Mouse (Mus musculus): ENCODE measurements around the gene Tent4a. TPM values are rescaled to one million over a fixed set of nuclear protein-coding genes. Genes with fewer than 3 reads are reported as not detected.
A peak's percentile ranks its signal among the peaks of the same experiment; 100 is the strongest.

The Tent4a gene
- polyA plus RNA-seq, 1 experiment from 2014 or later = 5.0 TPM

DNA sequence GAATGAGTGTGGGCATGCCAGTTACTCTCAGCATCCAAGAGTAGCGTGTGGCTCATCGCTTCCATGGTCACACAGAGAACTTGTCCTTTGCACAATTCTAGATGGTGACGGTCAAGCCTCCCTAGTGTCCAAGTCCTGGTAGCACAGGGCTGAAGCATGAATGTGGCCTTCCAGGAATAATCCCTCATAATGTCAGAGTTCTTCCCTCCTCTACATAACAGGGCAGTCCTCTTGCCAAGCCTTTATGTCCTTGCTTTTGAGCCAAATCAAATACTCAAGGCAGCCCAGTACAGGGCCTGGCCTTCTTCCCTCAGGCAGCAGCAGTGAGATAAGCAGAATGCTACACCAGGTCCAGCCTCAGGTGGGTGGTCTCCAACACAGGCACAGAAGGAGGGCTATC, 26.8 kb downstream of the Tent4a start:
- 90% methylated on average over 3 of the region's 3 CpGs for WGBS
- H3K27ac ChIP-seq (ENCODE audit: low read length) = no peak overlapping the region
- no peak overlapping the region for H3K9ac ChIP-seq (replicated peaks; ENCODE audit: low read length)
- no peak overlapping the region for H3K4me2 ChIP-seq (replicated peaks; ENCODE audit: low read depth, low read length)
- no peak overlapping the region for H3K4me3 ChIP-seq (ENCODE audit: low read length)
- no peaks in the 10 kb centered on the region for H3K9me3 ChIP-seq (ENCODE audit: low read length)
- no peak for ATAC-seq (ENCODE audit: low FRiP score, low TSS enrichment)
- peaks cover 70% of the 10 kb centered on the region for H3K36me3 ChIP-seq (ENCODE audit: insufficient read depth, low read length)
- H3K4me1 ChIP-seq (ENCODE audit: insufficient read depth, low read length) = no peaks in the 10 kb centered on the region
- H3K27me3 ChIP-seq (ENCODE audit: insufficient read depth, low read length) = no peaks in the 10 kb centered on the region

DNA sequence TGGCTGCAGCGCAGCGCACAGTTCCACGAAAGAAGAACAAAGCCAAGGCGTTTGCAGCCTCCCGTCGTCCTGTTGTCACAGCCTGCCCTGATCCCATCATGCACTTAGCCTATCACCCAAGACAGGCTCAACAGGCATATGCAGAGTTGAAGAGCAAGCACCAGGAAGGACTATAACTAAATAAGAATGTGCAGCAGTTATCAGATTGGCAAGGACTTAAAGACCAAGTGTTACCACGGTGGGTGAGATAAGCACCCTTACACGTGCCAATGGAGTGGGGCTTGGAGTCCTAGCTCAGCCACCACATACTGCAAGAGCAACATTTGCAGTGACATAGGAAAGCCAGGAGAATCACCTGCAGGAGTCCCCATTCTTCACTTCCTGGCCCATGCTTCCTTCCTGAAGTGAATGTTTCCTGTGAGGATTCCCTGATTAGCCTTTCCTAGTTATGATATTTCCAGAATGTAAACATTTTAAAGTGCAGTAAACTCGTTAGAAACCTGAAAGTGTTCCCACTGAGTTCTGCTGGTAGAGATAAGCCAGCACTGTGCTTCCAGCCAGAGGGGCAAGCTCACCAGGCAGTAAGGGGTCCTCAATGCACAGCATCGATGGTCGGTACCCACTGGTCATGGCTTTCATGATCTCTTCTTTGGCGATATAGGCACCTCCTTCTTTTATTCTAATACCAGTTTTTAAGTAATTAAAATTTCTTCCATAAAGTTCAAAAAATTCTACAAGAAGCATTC, 27.9 kb downstream of the Tent4a start:
- H3K27me3 ChIP-seq (ENCODE audit: insufficient read depth, low read length) = no peaks in the 10 kb centered on the region
- H3K27ac ChIP-seq (ENCODE audit: low read length) = no peak overlapping the region
- no peaks in the 10 kb centered on the region for H3K9me3 ChIP-seq (ENCODE audit: low read length)
- no peak overlapping the region for H3K9ac ChIP-seq (replicated peaks; ENCODE audit: low read length)
- peaks cover 70% of the 10 kb centered on the region for H3K36me3 ChIP-seq (ENCODE audit: insufficient read depth, low read length)
- ATAC-seq (ENCODE audit: low FRiP score, low TSS enrichment) = no peak
- no peaks in the 10 kb centered on the region for H3K4me1 ChIP-seq (ENCODE audit: insufficient read depth, low read length)
- H3K4me3 ChIP-seq (ENCODE audit: low read length) = no peak overlapping the region
- 87% methylated on average over 12 of the region's 12 CpGs for WGBS
- no peak overlapping the region for H3K4me2 ChIP-seq (replicated peaks; ENCODE audit: low read depth, low read length)

DNA sequence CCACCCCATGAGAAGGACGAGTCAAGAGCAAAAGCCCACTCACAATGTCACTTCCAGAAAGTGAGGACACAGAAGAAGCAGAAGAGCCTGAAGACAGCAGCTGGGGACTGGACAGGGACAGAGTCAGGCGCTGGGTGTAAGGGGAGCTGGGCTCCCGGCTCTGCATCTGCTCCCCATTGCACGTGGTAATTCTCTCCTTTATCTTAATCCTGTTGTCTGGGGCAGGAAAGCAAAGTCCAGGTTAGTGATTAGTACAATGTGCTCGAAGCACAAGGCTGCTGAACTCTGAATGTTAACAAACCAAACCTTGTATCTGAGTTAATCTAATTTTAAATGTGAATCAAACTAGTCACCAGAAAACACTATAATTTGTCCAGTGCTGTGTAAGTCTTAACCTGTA, 31.6 kb downstream of the Tent4a start:
- no peak for ATAC-seq (ENCODE audit: low FRiP score, low TSS enrichment)
- H3K36me3 ChIP-seq (ENCODE audit: insufficient read depth, low read length) = peaks cover 84% of the 10 kb centered on the region
- H3K4me2 ChIP-seq (replicated peaks; ENCODE audit: low read depth, low read length) = no peak overlapping the region
- H3K9me3 ChIP-seq (ENCODE audit: low read length) = no peaks in the 10 kb centered on the region
- no peaks in the 10 kb centered on the region for H3K27me3 ChIP-seq (ENCODE audit: insufficient read depth, low read length)
- WGBS = 87% methylated on average over 5 of the region's 5 CpGs
- no peak overlapping the region for H3K27ac ChIP-seq (ENCODE audit: low read length)
- no peak overlapping the region for H3K4me3 ChIP-seq (ENCODE audit: low read length)
- H3K9ac ChIP-seq (replicated peaks; ENCODE audit: low read length) = no peak overlapping the region
- no peaks in the 10 kb centered on the region for H3K4me1 ChIP-seq (ENCODE audit: insufficient read depth, low read length)

DNA sequence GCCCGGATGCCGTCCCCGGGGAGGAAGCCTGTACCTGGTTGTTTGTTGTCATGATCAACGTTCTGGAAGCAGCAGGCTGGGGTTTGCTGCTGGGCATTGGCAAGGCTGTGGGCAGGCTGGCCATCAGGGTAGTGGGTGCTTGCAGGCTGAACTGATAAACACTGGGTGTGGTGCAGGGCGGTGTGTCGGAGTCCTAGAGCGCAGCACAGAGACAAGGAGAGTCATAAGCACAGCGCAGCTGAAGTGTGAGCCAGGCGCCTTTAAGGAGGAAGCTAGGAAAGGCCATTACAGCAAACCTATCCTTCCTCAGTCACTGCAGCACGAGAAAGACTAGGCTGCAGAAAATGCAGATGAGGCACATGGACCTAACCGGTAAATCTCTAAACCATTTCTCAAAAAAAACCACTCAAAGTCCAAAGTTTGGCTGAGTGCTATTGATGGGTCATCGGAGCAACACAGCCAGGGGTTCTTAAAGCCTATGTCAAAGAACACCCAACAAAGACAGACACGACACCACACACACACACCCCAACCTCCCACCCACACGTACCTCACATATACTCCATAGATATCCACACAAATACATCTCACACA, 32.2 kb downstream of the Tent4a start:
- H3K4me1 ChIP-seq (ENCODE audit: insufficient read depth, low read length) = no peaks in the 10 kb centered on the region
- no peak overlapping the region for H3K9ac ChIP-seq (replicated peaks; ENCODE audit: low read length)
- H3K9me3 ChIP-seq (ENCODE audit: low read length) = no peaks in the 10 kb centered on the region
- no peak for ATAC-seq (ENCODE audit: low FRiP score, low TSS enrichment)
- WGBS = 93% methylated on average over 14 of the region's 14 CpGs
- H3K4me2 ChIP-seq (replicated peaks; ENCODE audit: low read depth, low read length) = no peak overlapping the region
- peaks cover 84% of the 10 kb centered on the region for H3K36me3 ChIP-seq (ENCODE audit: insufficient read depth, low read length)
- H3K27me3 ChIP-seq (ENCODE audit: insufficient read depth, low read length) = no peaks in the 10 kb centered on the region
- H3K4me3 ChIP-seq (ENCODE audit: low read length) = no peak overlapping the region
- no peak overlapping the region for H3K27ac ChIP-seq (ENCODE audit: low read length)

DNA sequence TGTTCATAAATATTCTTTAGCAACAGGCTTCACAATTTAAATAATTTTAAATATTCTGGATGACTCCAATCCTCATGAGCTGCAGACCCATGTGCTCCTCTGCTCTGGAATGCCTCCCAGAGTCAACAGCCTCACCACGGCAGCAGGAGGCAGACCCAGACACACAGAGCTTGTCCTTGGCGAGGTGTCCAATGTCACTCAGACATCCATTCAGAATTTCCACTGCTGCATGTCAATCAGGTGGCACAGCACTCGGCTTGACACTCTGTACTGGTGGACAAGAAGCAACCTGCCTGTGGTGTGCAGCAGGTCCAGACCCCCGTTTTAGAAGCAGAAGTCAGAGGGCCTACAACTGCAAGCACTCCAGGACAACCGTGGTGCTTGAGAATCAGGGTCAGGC, 36.1 kb downstream of the Tent4a start:
- Histone ChIP-seq H3K4me3 (ENCODE audit: low read length) (no peak overlapping the region), H3K9ac (replicated peaks; ENCODE audit: low read length) (no peak overlapping the region), H3K27me3 (ENCODE audit: insufficient read depth, low read length) (no peaks in the 10 kb centered on the region), H3K9me3 (ENCODE audit: low read length) (no peaks in the 10 kb centered on the region), H3K4me1 (ENCODE audit: insufficient read depth, low read length) (no peaks in the 10 kb centered on the region), H3K27ac (ENCODE audit: low read length) (no peak overlapping the region), H3K4me2 (replicated peaks; ENCODE audit: low read depth, low read length) (no peak overlapping the region), H3K36me3 (ENCODE audit: insufficient read depth, low read length) (peaks cover 62% of the 10 kb centered on the region)
- WGBS = 81% methylated on average over 5 of the region's 5 CpGs
- ATAC-seq (ENCODE audit: low FRiP score, low TSS enrichment) = no peak

DNA sequence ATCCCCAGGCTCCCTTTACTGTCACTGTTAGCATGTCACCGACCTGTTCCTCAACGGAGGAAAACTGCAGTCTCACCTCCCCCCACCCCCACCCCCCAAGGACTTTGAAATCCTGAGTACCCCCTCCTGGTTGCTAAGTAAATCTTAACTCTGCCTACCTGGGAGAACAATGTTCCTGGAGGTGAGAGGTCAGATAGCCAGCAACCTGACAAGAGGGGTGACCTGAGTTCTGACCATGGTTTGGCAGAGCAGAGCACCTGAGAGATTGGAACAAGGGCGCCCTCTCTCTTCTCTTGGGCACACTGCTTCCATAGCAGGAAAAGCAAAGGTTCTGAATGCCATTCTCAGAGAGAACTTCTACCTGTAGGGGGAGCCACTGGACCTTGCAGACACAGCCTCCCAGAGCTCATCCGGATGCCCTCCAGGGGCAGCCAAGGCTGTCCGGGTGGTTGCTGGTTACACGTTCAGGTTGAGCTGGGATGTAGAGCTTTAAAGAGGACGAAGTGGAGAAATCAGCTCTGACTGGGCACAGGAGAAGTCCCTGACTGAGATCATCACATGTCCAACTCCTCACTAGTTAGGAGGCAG, 41.4 kb downstream of the Tent4a start:
- Histone ChIP-seq H3K36me3 (ENCODE audit: insufficient read depth, low read length) (peaks cover 11% of the 10 kb centered on the region), H3K4me2 (replicated peaks; ENCODE audit: low read depth, low read length) (no peak overlapping the region), H3K27ac (ENCODE audit: low read length) (no peak overlapping the region), H3K4me1 (ENCODE audit: insufficient read depth, low read length) (peaks cover 9% of the 10 kb centered on the region), H3K4me3 (ENCODE audit: low read length) (no peak overlapping the region), H3K9me3 (ENCODE audit: low read length) (no peaks in the 10 kb centered on the region), H3K9ac (replicated peaks; ENCODE audit: low read length) (no peak overlapping the region), H3K27me3 (ENCODE audit: insufficient read depth, low read length) (peaks cover 8% of the 10 kb centered on the region; the same call in 1 of the 2 replicates)
- 29% methylated on average over 7 of the region's 7 CpGs for WGBS
- no peak for ATAC-seq (ENCODE audit: low FRiP score, low TSS enrichment)

DNA sequence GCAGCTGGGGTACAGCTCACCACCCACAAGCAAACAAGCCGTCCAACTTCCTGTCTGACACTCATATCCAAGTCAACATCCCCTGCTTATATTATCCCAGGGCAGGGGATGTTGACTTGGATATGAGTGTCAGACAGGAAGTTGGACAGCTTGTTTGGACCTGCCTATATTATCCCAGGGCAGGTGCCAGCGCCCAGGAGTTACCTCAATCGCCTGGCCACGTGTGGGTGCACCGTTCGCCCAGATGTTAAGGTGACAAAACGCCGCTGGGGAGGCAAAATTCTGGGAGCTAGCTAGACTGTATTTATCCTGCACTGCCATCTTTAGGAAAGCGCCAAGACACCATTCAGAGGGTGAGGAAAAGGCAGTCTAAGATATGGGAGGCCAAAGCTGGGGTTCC, 44.6 kb downstream of the Tent4a start:
- Histone ChIP-seq H3K4me1 (ENCODE audit: insufficient read depth, low read length) (peaks cover 15% of the 10 kb centered on the region), H3K4me2 (replicated peaks; ENCODE audit: low read depth, low read length) (no peak overlapping the region), H3K9ac (replicated peaks; ENCODE audit: low read length) (no peak overlapping the region), H3K27ac (ENCODE audit: low read length) (no peak overlapping the region), H3K36me3 (ENCODE audit: insufficient read depth, low read length) (no peaks in the 10 kb centered on the region), H3K4me3 (ENCODE audit: low read length) (no peak overlapping the region), H3K9me3 (ENCODE audit: low read length) (no peaks in the 10 kb centered on the region), H3K27me3 (ENCODE audit: insufficient read depth, low read length) (peaks cover 18% of the 10 kb centered on the region)
- 76% methylated on average over 9 of the region's 9 CpGs for WGBS
- no peak for ATAC-seq (ENCODE audit: low FRiP score, low TSS enrichment)

DNA sequence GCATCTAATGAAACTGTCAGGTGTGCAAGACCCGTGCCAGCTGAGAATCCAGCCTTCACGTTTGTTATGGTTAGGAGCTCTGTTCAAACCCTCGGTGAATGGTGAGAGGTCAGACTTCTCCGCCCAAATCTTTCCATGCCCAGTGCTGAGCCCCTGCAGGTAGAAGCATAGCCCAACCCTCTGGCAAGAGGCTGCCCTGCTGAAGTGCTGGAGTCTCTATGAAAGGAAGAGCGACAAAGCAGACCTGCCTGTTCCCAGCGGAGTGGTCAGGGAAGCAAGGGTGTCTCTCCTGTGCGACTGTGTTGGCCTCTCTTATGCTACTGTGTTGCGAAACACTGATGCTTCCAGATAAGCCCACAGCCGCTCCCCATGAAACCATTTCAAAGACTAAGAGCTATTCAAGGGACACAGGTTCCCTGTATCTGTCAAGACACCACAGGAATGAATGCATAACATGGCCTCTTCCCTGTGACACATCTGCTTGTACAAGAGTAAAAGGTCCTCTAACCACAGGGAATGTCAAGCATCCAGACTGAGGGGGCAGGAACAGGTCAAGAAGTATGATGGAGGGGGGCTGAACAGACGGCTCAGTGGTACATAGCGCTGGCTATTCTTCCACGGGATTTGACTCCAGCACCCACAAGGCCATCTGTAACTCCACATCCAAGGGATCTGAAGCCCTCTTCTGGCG, 45.7 kb downstream of the Tent4a start:
- 32% methylated on average over 13 of the region's 13 CpGs for whole genome bisulfite sequencing

DNA sequence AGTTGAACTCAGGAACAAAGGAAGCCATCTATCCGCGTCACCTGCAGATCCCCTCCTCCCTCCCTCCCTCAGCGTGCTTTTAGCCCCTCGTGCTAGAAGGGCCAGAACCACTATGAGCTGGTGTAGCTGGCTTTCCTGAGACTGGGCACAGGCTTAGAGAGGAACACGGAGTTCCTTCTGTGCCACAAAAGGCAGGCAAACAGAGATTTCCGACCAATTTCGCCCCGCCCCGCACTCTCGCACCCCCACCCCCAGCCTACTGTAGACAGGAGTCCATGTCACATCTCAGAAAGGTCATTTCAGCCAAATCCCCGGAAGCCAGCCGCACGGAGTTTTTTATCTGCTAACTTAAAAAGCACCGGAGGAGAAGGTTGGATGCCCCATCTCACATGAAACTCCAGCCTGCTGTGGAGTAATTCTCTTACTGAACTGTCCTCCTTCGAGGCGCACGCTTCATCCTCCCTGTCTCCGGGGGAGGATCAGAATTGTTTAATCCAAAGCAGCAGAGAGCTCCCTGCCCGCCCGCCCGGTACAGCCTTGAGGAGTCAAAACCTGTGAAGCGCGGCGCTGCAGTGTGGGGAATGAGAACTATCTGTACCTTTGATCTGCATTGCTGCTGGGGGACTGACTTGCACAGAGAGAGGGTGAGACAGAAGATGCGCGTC, 46.7 kb downstream of the Tent4a start:
- H3K27ac ChIP-seq (ENCODE audit: low read length) = no peak overlapping the region
- peak; percentile 79 for ATAC-seq (ENCODE audit: low FRiP score, low TSS enrichment)
- H3K36me3 ChIP-seq (ENCODE audit: insufficient read depth, low read length) = no peaks in the 10 kb centered on the region
- H3K4me2 ChIP-seq (replicated peaks; ENCODE audit: low read depth, low read length) = peak overlapping the region; percentile 59
- 2% methylated on average over 26 of the region's 26 CpGs for WGBS
- peak overlapping the region; percentile 27 for H3K4me3 ChIP-seq (ENCODE audit: low read length)
- peak overlapping the region; percentile 28; the same call in 1 of the 2 replicates for H3K9ac ChIP-seq (replicated peaks; ENCODE audit: low read length)
- H3K27me3 ChIP-seq (ENCODE audit: insufficient read depth, low read length) = peaks cover 36% of the 10 kb centered on the region
- peaks cover 15% of the 10 kb centered on the region for H3K4me1 ChIP-seq (ENCODE audit: insufficient read depth, low read length)
- no peaks in the 10 kb centered on the region for H3K9me3 ChIP-seq (ENCODE audit: low read length)

More for the DNA sequence above, 45.7 kb downstream of the Tent4a start:
- no peak overlapping the region for H3K4me3 ChIP-seq (ENCODE audit: low read length)
- no peaks in the 10 kb centered on the region for H3K9me3 ChIP-seq (ENCODE audit: low read length)
- peaks cover 26% of the 10 kb centered on the region for H3K27me3 ChIP-seq (ENCODE audit: insufficient read depth, low read length)
- peak; percentile 9; the same call in 1 of the 2 replicates for ATAC-seq (ENCODE audit: low FRiP score, low TSS enrichment)
- peaks cover 15% of the 10 kb centered on the region for H3K4me1 ChIP-seq (ENCODE audit: insufficient read depth, low read length)
- H3K36me3 ChIP-seq (ENCODE audit: insufficient read depth, low read length) = no peaks in the 10 kb centered on the region
- no peak overlapping the region for H3K27ac ChIP-seq (ENCODE audit: low read length)
- peak overlapping the region; percentile 59; the same call in 1 of the 2 replicates for H3K4me2 ChIP-seq (replicated peaks; ENCODE audit: low read depth, low read length)
- H3K9ac ChIP-seq (replicated peaks; ENCODE audit: low read length) = no peak overlapping the region

Data from kidney, embryonic 16.5 days (tissue).